Mouse (Mus musculus): Measurements from ENCODE around the gene Spo11.

GRCm38 (mm10) chr2:172996207-172996606 is 18.7 kb downstream of the Spo11 start:
- TF ChIP-seq CTCF (IDR thresholded peaks at IDR 0.05; ENCODE audit: control insufficient read depth, insufficient read depth, insufficient read length) (peak; percentile 64), FOSL1 (IDR thresholded peaks at IDR 0.05; ENCODE audit: insufficient read depth, low read length, poor library complexity, severe bottlenecking) (no peak)

Measured in C2C12 (cell line).